Mouse (Mus musculus) hindlimb bud, embryonic 11.5 days (tissue): ENCODE results near the gene Lyrm1.

Experiments used
- DNase-seq: peaks from one replicate; pipeline ENCODE4 v3.0.0-alpha.2; 2012; ENCODE audit warnings: low read depth, low spot score; ENCODE audit errors: extremely low spot score

Lyrm1 gene

DNA sequence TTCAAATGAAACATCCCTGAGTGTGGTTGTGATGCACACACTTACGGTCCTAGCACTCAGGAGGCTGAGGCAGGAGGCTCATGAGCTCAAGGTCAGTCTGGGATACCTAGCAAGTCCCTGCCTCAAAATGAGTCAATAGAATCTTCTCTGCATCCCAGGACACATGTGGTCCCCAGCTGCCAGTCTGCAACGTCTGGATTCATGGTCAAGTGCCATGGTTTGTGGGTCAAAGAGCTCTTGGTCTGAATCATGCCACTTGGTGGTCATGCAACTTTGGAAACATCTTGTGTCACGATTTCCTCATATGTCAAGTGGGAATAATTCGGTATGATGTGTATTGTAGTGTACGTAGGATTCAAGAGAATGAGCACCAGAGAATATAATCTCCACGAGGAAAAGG, 64.9 kb downstream of the Lyrm1 start:
- no peak for DNase-seq

GRCm38 (mm10) chr7:119961107-119961506, 65.4 kb downstream of the Lyrm1 start:
- no peak for DNase-seq

DNA sequence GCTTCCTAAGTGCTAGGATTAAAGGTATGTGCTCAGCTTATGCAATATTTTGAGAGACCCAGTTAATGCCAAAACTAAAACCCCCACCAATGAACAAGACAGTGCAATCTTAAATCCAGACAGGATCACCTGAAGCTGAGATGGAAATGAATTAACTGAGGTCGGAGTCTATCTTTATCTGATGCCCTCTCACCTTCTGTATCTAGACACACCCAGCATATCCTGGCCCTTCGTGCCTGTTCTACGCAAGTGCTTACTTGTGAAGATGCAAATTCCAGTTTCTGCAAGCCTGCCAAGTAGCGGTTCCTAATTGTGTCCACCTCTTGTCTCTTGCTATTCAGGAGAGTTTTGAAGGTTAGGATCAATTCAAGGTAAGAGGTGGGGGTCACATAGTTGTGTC, 69.5 kb downstream of the Lyrm1 start:
- DNase-seq = no peak

GRCm38 (mm10) chr7:119965651-119966395, 70.2 kb downstream of the Lyrm1 start:
- no peak for DNase-seq

GRCm38 (mm10) chr7:119969320-119969719, 73.7 kb downstream of the Lyrm1 start:
- DNase-seq = no peak

GRCm38 (mm10) chr7:119974214-119974613, 78.6 kb downstream of the Lyrm1 start:
- no peak for DNase-seq

GRCm38 (mm10) chr7:119976256-119976655, 80.6 kb downstream of the Lyrm1 start:
- DNase-seq = no peak

- DNase-seq = no peak
Observed at GRCm38 (mm10) chr7:119977574-119977973, 81.9 kb downstream of the Lyrm1 start.

DNA sequence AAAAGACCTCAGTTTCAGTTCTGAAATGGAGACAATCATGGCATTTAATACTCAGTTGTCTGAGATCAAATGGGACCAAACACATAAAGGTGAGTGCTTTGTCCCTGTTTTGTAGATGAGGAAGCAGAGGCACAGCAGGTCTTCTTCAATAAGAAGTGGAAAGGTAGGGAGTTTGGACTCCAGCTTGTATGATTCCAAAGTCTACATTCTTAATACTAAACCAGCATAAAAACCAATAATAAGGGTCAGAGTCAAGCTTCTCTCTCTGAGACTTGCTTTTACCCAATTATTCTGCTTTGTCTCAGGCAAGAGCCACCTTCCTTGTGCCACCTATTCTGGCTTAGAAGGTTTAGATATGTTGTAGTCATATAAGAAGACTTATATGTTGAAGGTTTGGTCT, 82.9 kb downstream of the Lyrm1 start:
- DNase-seq = no peak

GRCm38 (mm10) chr7:119980170-119980569, 84.5 kb downstream of the Lyrm1 start:
- no peak for DNase-seq

- no peak for DNase-seq
Observed at GRCm38 (mm10) chr7:119985279-119985912, 89.7 kb downstream of the Lyrm1 start.

- DNase-seq = no peak
Observed at GRCm38 (mm10) chr7:119997066-119997465, 101.4 kb downstream of the Lyrm1 start.
